Mouse (Mus musculus) lung, adult 2 months (tissue): Measurements from ENCODE around the gene Ctnnal1.

Source experiments
- CTCF ChIP-seq: fragments of 200-500 bp; IDR thresholded peaks from 2 replicates; pipeline ENCODE4 v1.5.1; 2011; ENCODE audit warnings: mild to moderate bottlenecking, low read length, control low read depth; ENCODE audit not compliant: insufficient read depth
- POLR2A ChIP-seq: fragments of 200-500 bp; IDR thresholded peaks from 2 replicates; pipeline ENCODE4 v1.6.1; 2011; ENCODE audit warnings: low read depth, mild to moderate bottlenecking, control low read depth, low read length, borderline replicate concordance; ENCODE audit errors: extremely low read depth

DNA sequence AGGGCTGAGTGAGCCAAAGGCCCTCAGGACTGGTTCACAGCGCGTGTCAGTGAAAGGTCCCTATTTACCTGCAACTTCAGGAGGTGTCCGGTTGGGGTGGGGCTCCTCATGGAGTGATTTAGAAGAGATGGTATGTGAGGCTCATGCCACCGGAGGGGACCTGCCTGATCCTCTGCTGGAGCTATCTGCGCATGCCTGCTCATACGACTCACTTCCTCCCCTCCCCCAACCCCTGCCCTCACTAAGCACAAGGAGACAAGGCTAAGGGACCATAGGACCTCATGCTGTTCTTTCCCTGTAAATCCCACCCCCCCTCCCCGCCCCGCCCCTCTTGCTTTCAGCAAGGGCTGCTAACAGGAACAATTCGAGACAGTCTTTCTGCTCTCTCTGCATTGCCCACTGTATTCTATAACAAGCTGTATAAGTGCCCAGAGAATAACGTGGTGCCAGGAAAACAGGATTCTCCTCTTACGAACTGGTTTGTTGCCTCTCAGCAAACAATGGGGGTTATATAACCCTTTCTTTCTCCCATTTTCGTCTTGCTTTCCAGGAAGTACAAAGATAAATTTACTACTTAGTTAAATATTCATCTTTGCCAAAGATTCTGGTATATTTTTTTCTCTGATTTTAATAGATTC, 19.0 kb downstream of the Ctnnal1 start:
- TF ChIP-seq POLR2A (no peak), CTCF (no peak)
